Mouse (Mus musculus) midbrain, embryonic 11.5 days (tissue): ENCODE data around the gene Heca. TPM values are rescaled to one million over a fixed set of nuclear protein-coding genes. Genes with fewer than 3 reads are reported as not detected.
A peak's percentile ranks its signal among the peaks of the same experiment; 100 is the strongest.
"Not testable (repeated sequence)": the region's sequence is repeated elsewhere in the genome, so short reads cannot be mapped to it uniquely, and the experiment has no call there.

Experiments
- ATAC-seq: fragments of 200-750 bp; cut with Nextera tagmentation; 2 replicates; pipeline ENCODE4 v1.8.0; 2017; ENCODE audit warnings: moderate TSS enrichment, moderate library complexity; ENCODE audit not compliant: low FRiP score
- DNase-seq: peaks from one replicate; pipeline ENCODE4 v3.0.0; 2015; ENCODE audit warnings: low spot score; ENCODE audit errors: missing footprints
- H3K27ac ChIP-seq: fragments of 300-500 bp; sonication (generic); 2 replicates; pipeline ENCODE4 v1.5.1; 2014; ENCODE audit warnings: low read depth, low read length
- H3K27me3 ChIP-seq: fragments of 300-500 bp; sonication (generic); 2 replicates; pipeline ENCODE4 v1.6.1; 2014; ENCODE audit warnings: mild to moderate bottlenecking, low read length, moderate library complexity, mixed read lengths; ENCODE audit not compliant: control insufficient read depth, insufficient read depth
- H3K36me3 ChIP-seq: fragments of 300-500 bp; sonication (generic); 2 replicates; pipeline ENCODE4 v1.6.1; 2014; ENCODE audit warnings: mild to moderate bottlenecking, low read length, moderate library complexity, mixed read lengths; ENCODE audit not compliant: control insufficient read depth, insufficient read depth
- H3K4me1 ChIP-seq: fragments of 300-500 bp; sonication (generic); 2 replicates; pipeline ENCODE4 v1.6.1; 2014; ENCODE audit warnings: low read length; ENCODE audit not compliant: control insufficient read depth, insufficient read depth
- H3K4me2 ChIP-seq: fragments of 300-500 bp; sonication (generic); 2 replicates; pipeline ENCODE4 v1.6.1; 2014; ENCODE audit warnings: mild to moderate bottlenecking, moderate library complexity
- H3K4me3 ChIP-seq: fragments of 300-500 bp; sonication (generic); 2 replicates; pipeline ENCODE4 v1.5.1; 2014; ENCODE audit warnings: low read depth, low read length
- H3K9ac ChIP-seq: fragments of 300-500 bp; sonication (generic); 2 replicates; pipeline ENCODE4 v1.6.1; 2014; ENCODE audit warnings: low read length
- H3K9me3 ChIP-seq: fragments of 300-500 bp; sonication (generic); 2 replicates; pipeline ENCODE4 v1.6.1; 2016; ENCODE audit warnings: low read length; ENCODE audit not compliant: control insufficient read depth
- WGBS: fragments of 180-500 bp; shearing (Covaris S2); extraction: QIAGEN DNeasy Blood & Tissue Kit; methylation state at CpG from one replicate; pipeline ENCODE4 v1.1.7; 2014; 5-methylcytosine and 5-hydroxymethylcytosine counted together
- polyA plus RNA-seq: library from polyadenylated mRNA; unstranded; fragments of >200 nt; fragmentation: Nextera tagmentation; extraction: Ambion mirVana; gene quantifications from 2 replicates; pipeline ENCODE4 v1.2.1, GENCODE M21; 2014

Heca gene
- polyA plus RNA-seq, 1 experiment from 2014 or later: 4.3 TPM

DNA sequence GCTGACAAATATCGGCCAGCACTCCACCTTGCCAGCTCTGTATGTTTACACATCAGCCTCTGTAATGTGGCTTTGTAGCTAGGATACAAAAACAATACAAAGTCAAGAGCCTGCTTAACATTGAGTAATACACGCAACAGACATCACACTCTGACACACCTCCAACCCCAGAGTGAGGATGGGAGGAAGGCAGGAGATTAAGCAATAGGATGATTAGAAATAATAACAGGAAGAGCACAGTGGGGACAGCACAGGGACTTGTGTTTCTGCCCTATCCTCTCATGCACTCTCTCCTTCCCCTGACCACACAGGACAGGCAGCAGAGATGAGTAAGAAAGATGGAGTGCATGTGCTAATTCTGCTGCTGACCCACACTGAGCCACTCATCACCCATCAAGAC lies 28.8 kb downstream of the Heca start:
- WGBS: 81% methylated on average over 2 of the region's 2 CpGs
- H3K4me2 ChIP-seq: no peak overlapping the region

GRCm38 (mm10) chr10:17908731-17909130 lies 39.1 kb downstream of the Heca start:
- Histone ChIP-seq H3K4me2 (no peak overlapping the region), H3K27me3 (no peaks in the 10 kb centered on the region), H3K9me3 (no peaks in the 10 kb centered on the region), H3K27ac (no peak overlapping the region), H3K36me3 (no peaks in the 10 kb centered on the region), H3K4me3 (no peak overlapping the region), H3K4me1 (no peaks in the 10 kb centered on the region), H3K9ac (no peak overlapping the region)
- 91% methylated on average over 4 of the region's 4 CpGs for WGBS
- DNase-seq: no peak
- no peak for ATAC-seq

More for the DNA sequence above, 28.8 kb downstream of the Heca start:
- H3K9me3 ChIP-seq: no peaks in the 10 kb centered on the region
- DNase-seq (no peak), ATAC-seq (no peak)
- no peak overlapping the region for H3K9ac ChIP-seq
- H3K36me3 ChIP-seq: no peaks in the 10 kb centered on the region; the same call in 1 of the 2 replicates
- no peak overlapping the region for H3K27ac ChIP-seq
- H3K27me3 ChIP-seq: no peaks in the 10 kb centered on the region
- H3K4me3 ChIP-seq: no peak overlapping the region
- no peaks in the 10 kb centered on the region for H3K4me1 ChIP-seq

- not testable (repeated sequence) for DNase-seq, H3K4me2 ChIP-seq, H3K9ac ChIP-seq, H3K27ac ChIP-seq, H3K4me1 ChIP-seq, ATAC-seq, H3K4me3 ChIP-seq, H3K27me3 ChIP-seq, H3K36me3 ChIP-seq, H3K9me3 ChIP-seq
- WGBS: 79% methylated on average over 3 of the region's 3 CpGs
Measured at GRCm38 (mm10) chr10:17906405-17906804, 41.5 kb downstream of the Heca start.

DNA sequence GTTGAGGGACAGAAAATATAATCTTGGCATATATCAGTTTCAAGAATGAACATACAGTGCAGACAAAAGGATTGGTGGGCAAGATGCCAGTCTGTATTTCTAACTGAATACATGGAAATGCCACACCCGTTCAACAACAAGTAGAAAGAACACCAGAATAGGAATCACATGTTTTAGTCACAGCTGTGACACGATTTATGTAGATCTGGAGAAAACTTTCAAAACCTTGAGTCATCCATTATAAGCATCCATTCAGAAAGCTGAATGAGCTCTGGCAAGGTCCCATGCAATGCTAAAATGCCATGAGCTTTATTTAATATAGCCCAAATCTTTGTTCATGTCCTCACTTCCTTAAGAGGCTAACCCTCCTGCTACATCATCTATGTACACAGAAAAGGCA lies 44.4 kb downstream of the Heca start:
- Histone ChIP-seq H3K9me3 (no peaks in the 10 kb centered on the region), H3K27ac (no peak overlapping the region), H3K4me3 (no peak overlapping the region), H3K27me3 (no peaks in the 10 kb centered on the region), H3K9ac (no peak overlapping the region), H3K4me1 (no peaks in the 10 kb centered on the region), H3K4me2 (no peak overlapping the region), H3K36me3 (no peaks in the 10 kb centered on the region; the same call in 1 of the 2 replicates)
- no peak for ATAC-seq
- no peak for DNase-seq
- WGBS: 86% methylated on average over 2 of the region's 2 CpGs

DNA sequence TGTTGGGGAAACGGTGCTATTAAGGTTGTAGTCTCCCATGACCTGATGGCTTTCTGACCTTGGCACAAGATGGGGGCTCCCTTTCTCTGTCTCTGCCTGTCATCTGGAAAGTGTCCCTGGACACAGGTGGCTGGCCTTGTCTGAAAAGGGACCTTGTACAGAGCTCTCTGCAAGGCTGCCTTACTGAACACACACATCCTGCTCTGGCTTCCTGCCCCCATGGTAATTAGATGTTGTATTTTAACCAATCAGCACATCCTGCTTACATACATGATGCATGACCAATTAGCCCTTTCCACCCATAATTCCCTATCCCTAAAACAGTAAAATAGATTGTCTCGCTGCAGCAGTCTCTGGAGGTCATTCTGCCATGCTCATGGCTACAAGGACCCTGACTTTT lies 67.1 kb downstream of the Heca start:
- no peaks in the 10 kb centered on the region for H3K36me3 ChIP-seq
- peaks cover 4% of the 10 kb centered on the region; the same call in 1 of the 2 replicates for H3K4me1 ChIP-seq
- ATAC-seq: no peak
- no peak overlapping the region for H3K9ac ChIP-seq
- H3K4me3 ChIP-seq: no peak overlapping the region
- no peak overlapping the region for H3K27ac ChIP-seq
- WGBS: 77% methylated on average over 2 of the region's 2 CpGs
- H3K27me3 ChIP-seq: no peaks in the 10 kb centered on the region
- H3K4me2 ChIP-seq: no peak overlapping the region
- H3K9me3 ChIP-seq: no peaks in the 10 kb centered on the region
- no peak for DNase-seq

- 90% methylated on average over 3 of the region's 3 CpGs for WGBS
- no peak for ATAC-seq
- DNase-seq: no peak
Measured at GRCm38 (mm10) chr10:17880038-17880437, 67.8 kb downstream of the Heca start.

GRCm38 (mm10) chr10:17878002-17878919 lies 69.6 kb downstream of the Heca start:
- 40% methylated on average over 8 of the region's 8 CpGs for whole genome bisulfite sequencing
- Histone ChIP-seq H3K9me3 (no peaks in the 10 kb centered on the region), H3K36me3 (no peaks in the 10 kb centered on the region), H3K4me2 (no peak overlapping the region), H3K4me1 (peaks cover 4% of the 10 kb centered on the region; the same call in 1 of the 2 replicates), H3K27me3 (no peaks in the 10 kb centered on the region), H3K4me3 (no peak overlapping the region), H3K9ac (no peak overlapping the region), H3K27ac (no peak overlapping the region)
- peak; percentile 82 for ATAC-seq
- no peak for DNase-seq

More at GRCm38 (mm10) chr10:17880038-17880437, 67.8 kb downstream of the Heca start:
- no peaks in the 10 kb centered on the region for H3K9me3 ChIP-seq
- H3K27ac ChIP-seq: no peak overlapping the region
- no peaks in the 10 kb centered on the region for H3K27me3 ChIP-seq
- no peaks in the 10 kb centered on the region for H3K36me3 ChIP-seq
- peaks cover 4% of the 10 kb centered on the region; the same call in 1 of the 2 replicates for H3K4me1 ChIP-seq
- no peak overlapping the region for H3K4me3 ChIP-seq
- H3K4me2 ChIP-seq: no peak overlapping the region
- H3K9ac ChIP-seq: no peak overlapping the region

DNA sequence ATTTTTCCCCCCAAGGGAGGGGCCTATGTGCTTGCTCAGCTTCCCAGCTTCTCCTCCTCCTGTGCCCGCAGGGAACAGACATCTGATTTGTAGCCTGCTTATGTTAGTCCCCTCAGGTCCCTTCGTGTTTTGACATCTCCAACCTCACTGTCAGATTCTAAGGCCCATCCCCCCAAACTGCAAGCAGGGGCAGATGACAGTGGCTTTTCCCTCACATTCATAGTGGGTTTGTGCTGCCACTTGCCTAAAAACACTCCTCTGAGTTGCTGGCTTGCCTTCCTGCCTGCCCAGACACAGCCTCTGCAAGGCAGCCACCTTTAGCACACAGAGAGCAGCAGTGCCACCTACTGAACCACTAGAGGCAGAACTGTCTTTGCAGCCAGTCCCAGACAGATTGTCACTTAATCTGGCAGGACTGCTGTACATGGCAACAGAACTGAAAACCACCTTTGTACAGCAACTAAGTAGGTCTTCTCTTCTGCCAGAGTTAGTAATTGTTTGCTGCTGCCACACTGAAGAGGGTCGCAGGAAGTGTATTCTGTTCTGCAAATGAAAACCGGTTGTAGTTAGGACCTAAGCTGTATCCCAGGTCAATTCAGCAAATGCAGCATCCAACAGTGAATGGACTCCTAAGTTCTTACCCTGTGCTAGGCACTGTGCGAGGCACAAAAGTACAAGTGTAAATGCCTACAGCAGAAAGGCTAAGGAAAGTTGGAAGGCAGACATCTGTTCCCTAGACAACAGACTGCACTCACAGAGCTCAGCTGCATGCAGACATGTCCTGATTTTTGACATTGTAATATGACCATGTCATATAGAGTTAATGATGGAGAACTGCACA lies 77.8 kb downstream of the Heca start:
- peak; percentile 96 for ATAC-seq
- WGBS: 33% methylated on average over 5 of the region's 5 CpGs
- DNase-seq: peak; percentile 93
- Histone ChIP-seq H3K4me2 (no peak overlapping the region), H3K4me1 (no peaks in the 10 kb centered on the region), H3K9me3 (no peaks in the 10 kb centered on the region), H3K27ac (no peak overlapping the region), H3K9ac (no peak overlapping the region), H3K4me3 (no peak overlapping the region), H3K36me3 (no peaks in the 10 kb centered on the region), H3K27me3 (no peaks in the 10 kb centered on the region)
